Mouse (Mus musculus) olfactory bulb, adult 2 months (tissue): Measurements from ENCODE around the gene Aar2. TPM values are rescaled to one million over a fixed set of nuclear protein-coding genes. Genes with fewer than 3 reads are reported as not detected.

ENCODE experiments used
- H3K27ac ChIP-seq: fragments of 200-500 bp; 2 replicates; pipeline ENCODE4 v1.5.1; 2012; ENCODE audit warnings: low read depth, low read length; ENCODE audit not compliant: insufficient read depth
- H3K4me1 ChIP-seq: fragments of 200-500 bp; 2 replicates; pipeline ENCODE4 v1.6.1; 2012; ENCODE audit warnings: low read length; ENCODE audit not compliant: control insufficient read depth, insufficient read depth
- H3K4me3 ChIP-seq: fragments of 200-500 bp; 2 replicates; pipeline ENCODE4 v1.5.1; 2012; ENCODE audit warnings: mild to moderate bottlenecking, low read depth, low read length, moderate library complexity; ENCODE audit not compliant: insufficient read depth
- CTCF ChIP-seq: fragments of 200-500 bp; IDR thresholded peaks from 2 replicates; pipeline ENCODE4 v1.5.1; 2012; ENCODE audit warnings: low read depth, mild to moderate bottlenecking, low read length, moderate library complexity; ENCODE audit not compliant: insufficient read depth
- POLR2A ChIP-seq: fragments of 200-500 bp; IDR thresholded peaks from 2 replicates; pipeline ENCODE4 v1.6.1; 2012; ENCODE audit warnings: mild to moderate bottlenecking, low read depth, low read length, moderate library complexity; ENCODE audit not compliant: insufficient read depth
- WGBS: fragments of 180-500 bp; shearing (Covaris S2); methylation state at CpG from one replicate; pipeline ENCODE4 v1.1.7; 2018; 5-methylcytosine and 5-hydroxymethylcytosine counted together
- polyA plus RNA-seq: library from polyadenylated mRNA; stranded (reverse); fragments of >200 nt; gene quantifications from 2 replicates; pipeline ENCODE4 v1.2.4, GENCODE M21; 2012; ENCODE audit warnings: low replicate concordance; ENCODE audit not compliant: missing spikeins, insufficient read depth, insufficient read length

Gene Aar2
- polyA plus RNA-seq, 1 experiment, result not detected

DNA sequence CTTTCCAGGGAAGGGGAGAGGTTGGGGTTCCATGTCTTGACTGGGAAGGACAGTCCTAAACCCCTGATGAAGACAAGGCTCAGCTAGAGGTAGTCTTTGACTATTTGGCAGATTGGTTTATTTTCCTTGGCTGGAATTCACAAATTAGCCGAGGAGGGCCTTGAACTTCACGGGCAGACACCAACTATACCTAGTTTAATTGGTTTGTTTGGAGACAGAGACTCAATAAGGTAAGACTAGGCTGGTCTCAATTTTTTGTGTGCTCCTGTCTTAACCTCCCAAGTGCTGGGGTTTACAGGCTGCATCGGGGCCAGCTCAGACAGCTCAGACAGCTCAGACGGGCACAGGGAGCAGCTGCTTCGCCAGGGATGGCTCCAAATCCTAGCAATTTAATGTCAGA lies 33.1 kb downstream of the Aar2 start:
- 47% methylated on average over 5 of the region's 5 CpGs for WGBS
- no peak for TF ChIP-seq CTCF
- no peak for TF ChIP-seq POLR2A
- peak overlapping the region; percentile 93 for H3K27ac ChIP-seq
- H3K4me1 ChIP-seq, result peaks cover 60% of the 10 kb centered on the region
- H3K4me3 ChIP-seq, result no peak overlapping the region

DNA sequence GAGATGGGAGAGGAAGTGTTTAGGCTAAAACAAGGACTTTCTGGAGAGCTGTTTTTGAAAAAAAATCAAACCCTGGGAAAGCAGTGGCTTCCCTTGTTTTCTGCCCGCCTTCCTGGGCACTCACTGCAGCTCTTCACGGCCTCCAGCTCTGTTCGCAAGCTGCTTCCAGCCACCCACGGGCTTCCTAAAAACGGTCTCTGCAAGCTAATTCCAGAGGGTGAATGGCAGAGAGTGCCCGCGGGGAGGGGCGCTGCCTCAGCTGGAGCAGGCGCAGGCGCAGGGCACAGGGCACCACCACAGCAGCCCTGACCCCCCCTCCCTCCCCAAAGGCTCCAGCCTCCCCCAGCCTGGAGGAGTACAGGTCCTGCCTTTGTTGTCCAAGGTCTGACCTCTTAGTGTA lies 33.9 kb downstream of the Aar2 start:
- H3K27ac ChIP-seq, result peak overlapping the region; percentile 93
- no peak overlapping the region for H3K4me3 ChIP-seq
- no peak for TF ChIP-seq CTCF
- peaks cover 65% of the 10 kb centered on the region for H3K4me1 ChIP-seq
- WGBS, result 9% methylated on average over 10 of the region's 10 CpGs

DNA sequence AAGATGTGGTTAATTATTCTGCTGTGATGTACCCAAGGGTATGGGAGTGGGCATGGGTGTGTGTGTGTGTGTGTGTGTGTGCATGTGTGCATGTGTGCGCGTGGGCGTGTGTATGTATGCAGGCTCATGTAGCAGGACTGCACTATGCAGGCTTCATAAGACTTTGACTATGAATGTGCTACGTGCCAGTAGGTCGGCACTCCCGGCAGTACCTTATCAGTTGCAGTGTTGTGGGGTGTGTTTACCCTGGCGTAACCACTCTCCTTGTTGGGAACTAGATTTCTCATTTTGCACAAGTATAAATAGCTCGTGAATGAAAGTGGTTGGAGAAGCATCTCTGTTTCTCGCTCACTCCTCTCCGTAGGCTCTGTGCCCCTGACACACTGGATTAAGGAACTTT lies 35.5 kb downstream of the Aar2 start:
- Histone ChIP-seq H3K27ac (peak overlapping the region; percentile 52; the same call in 1 of the 2 replicates), H3K4me3 (no peak overlapping the region), H3K4me1 (peaks cover 56% of the 10 kb centered on the region)
- TF ChIP-seq CTCF (no peak), POLR2A (no peak)
- 60% methylated on average over 10 of the region's 10 CpGs for WGBS

DNA sequence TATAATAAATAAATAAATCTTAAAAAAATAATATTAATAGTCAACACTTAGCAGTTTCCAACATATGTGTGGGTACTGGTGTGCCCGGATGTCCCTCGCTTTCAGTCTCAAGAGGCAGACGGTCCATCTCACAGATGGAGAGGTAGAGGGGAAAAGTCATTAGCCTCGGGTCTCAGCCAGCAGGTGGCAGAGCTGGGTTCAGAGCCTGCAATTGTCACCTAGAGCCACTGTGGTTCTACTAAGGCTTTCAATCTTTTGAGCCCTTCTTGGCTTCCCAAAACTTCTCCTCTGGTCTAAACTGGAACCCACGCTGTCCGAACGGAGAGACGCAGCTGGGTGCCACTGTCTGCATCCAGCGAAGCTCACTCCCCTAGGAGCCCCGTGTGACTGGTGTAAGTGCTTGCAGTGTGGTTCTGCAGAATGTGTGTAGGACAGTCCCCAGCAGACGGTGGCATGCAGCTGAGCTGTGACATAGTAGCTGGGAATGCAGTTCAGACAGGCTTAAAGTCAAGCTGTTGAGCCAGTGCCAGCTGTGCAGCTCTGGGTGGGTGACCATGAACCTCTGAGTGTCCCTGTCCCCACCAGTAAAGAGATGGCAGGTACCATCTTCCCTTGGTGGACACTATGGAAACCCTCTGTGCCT lies 36.9 kb downstream of the Aar2 start:
- H3K4me1 ChIP-seq, result peaks cover 44% of the 10 kb centered on the region
- no peak overlapping the region for H3K4me3 ChIP-seq
- TF ChIP-seq CTCF (no peak), POLR2A (no peak)
- 36% methylated on average over 11 of the region's 11 CpGs for WGBS
- peak overlapping the region; percentile 17 for H3K27ac ChIP-seq

DNA sequence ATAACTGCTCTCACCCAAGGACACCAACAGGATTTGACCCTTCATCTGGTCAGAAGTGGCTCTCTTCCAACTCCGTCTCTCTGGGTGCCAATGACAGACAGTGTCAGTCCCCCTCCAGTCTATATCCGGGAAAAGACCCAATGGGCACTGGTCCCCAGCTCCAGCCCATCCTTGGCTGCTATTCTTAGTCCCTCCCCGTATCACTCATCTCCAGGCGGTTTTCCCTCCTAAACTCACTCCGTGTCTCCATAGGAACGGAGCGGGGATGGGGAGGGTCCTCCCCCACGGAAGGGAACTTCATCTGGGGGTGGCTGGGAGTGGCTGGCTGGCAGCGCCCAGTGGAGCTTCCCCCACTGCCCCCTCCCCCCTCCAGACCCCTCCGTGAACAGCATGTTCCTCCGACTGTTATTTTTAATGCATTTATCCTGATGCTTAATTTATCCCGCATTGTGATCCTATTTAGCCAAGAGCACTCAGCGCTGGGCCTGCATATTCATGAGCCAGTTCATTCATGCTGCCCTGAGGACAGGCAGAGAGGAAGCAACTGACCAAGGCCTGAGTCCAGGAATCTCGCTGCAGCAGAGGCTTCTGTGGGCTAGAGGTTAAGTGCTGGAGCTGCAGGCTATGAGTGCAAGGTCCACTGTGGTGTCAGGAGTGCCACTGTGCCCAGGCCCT lies 37.5 kb downstream of the Aar2 start:
- peak overlapping the region; percentile 76 for H3K27ac ChIP-seq
- TF ChIP-seq CTCF (no peak), POLR2A (no peak)
- no peak overlapping the region for H3K4me3 ChIP-seq
- H3K4me1 ChIP-seq, result peaks cover 40% of the 10 kb centered on the region
- 11% methylated on average over 14 of the region's 14 CpGs for WGBS

DNA sequence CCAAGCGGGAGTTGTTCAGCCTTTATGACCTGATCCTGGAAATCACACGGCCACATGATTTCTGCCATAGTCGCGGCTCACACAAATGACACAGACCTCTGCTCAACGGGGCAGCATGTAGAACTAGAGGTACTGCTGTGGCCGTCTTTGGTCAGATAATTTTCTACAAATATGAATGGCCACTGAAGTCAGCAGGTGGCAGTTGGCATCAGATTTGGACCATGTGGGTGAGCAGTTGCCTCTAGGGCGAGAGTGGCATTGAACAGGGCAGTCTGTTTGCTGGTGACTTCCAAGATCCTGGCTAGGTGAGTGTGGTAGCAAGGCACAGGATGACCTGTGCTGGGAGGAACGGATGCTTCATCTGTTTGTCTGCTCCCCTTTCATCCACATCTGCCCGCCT lies 42.1 kb downstream of the Aar2 start:
- H3K4me3 ChIP-seq, result no peak overlapping the region

DNA sequence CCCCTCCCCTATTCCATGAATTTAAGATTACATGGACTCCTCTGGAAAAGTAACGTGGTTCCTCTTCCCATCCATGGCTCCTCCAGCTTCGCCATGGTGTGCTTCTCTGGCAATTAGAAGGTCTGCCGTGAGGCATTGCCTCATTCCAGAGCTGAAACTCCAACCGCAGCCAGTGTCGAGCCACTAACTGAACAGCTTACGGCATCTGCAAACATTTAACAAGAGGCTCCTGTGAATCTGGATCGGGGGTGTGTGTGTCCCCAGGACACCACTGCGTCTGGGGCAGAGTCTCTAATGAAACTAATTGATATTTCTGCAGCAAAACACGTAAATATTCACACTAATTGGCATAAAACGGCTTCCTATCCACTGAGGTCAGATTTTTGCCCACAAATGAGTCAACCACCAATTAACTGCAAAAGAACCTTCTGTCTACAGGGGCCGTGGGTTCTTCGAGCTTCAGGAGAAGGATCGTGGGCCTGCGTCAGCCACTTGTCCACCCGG lies 47.7 kb downstream of the Aar2 start:
- WGBS, result 40% methylated on average over 15 of the region's 15 CpGs
- no peak overlapping the region for H3K4me3 ChIP-seq
- no peak for TF ChIP-seq POLR2A
- TF ChIP-seq CTCF, result no peak
- H3K4me1 ChIP-seq, result no peaks in the 10 kb centered on the region
- no peak overlapping the region for H3K27ac ChIP-seq

More for the DNA sequence above, 42.1 kb downstream of the Aar2 start:
- no peak for TF ChIP-seq CTCF
- no peak for TF ChIP-seq POLR2A
- no peak overlapping the region for H3K27ac ChIP-seq
- 91% methylated on average over 9 of the region's 9 CpGs for WGBS
- peaks cover 13% of the 10 kb centered on the region for H3K4me1 ChIP-seq

DNA sequence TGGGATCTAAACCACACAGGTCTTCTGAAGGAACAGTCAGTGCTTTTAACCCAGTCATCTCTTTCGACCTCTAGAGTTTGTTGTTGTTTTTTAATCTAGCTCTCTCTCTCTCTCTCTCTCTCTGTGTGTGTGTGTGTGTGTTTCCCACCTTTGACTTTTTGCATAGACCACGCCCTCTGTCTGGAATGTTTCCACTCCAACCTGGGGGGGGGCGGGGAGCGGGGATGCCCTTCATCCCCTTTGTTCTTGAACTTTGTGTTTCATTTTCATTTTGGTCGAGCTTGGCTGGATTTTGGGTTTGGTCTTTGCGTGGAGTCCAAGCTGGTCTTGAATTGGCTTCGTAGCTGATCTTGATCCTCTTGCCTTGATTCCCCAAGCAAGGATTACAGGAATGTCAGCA lies 55.2 kb downstream of the Aar2 start:
- TF ChIP-seq POLR2A, result no peak
- no peak for TF ChIP-seq CTCF
- Histone ChIP-seq H3K4me3 (no peak overlapping the region), H3K27ac (no peak overlapping the region), H3K4me1 (peaks cover 22% of the 10 kb centered on the region)
- 83% methylated on average over 7 of the region's 7 CpGs for WGBS

DNA sequence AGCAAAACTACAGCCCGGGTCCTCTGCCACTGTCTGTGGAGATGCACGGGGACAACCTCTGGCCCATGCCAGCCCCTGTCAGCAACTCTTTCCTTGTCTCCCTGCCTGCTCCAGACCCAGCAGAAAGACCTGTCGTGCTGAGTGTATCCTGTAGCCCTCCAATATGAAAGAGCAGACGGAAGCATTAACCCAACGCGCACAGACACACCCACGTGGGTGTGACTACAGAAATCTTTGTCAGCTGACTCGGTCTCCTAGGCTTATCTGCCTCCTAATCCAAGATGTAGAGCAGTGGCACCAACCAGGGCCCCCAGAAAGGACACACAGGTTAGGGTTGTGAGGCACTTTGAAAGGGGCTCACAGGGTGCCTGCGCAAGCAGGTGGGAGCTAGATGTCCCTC lies 56.3 kb downstream of the Aar2 start:
- 79% methylated on average over 9 of the region's 9 CpGs for WGBS
- Histone ChIP-seq H3K4me1 (peaks cover 22% of the 10 kb centered on the region), H3K27ac (no peak overlapping the region), H3K4me3 (no peak overlapping the region)
- TF ChIP-seq POLR2A, result no peak
- TF ChIP-seq CTCF, result no peak
